In the genomic region with DNA sequence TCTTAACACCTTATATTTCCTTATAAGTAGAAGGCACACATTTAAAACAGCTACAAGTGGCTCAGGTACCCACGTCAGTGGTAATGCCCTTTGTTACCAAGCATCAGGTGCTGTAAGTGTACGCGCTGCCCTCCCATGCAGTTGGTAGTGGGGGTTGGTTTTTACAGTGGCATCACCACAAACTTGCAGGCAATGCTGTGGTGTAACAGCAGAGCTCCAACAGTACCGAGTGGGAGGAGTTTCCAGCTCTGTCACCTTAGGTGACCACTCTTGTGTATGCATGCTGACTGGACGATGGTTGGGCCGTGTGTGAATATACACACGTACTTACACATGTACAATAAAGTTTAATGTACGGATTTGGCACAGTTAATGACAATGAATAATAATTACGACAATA, we compare ENCODE assay signal across 27 mouse cellular contexts.
"Had no signal": no experiment of that assay in that cellular context is flagged by ENCODE, and none has a peak within 500 bp of the region (broad histone marks: within the 10 kb centered on the region; RNA-seq: fewer than 3 reads in every experiment).

No protein-coding gene starts in this region.

- H3K9me3 ChIP-seq: heart, embryonic 13.5 days; heart, embryonic 15.5 days; hindbrain, embryonic 10.5 days; hindbrain, embryonic 13.5 days; hindbrain, embryonic 15.5 days; kidney, embryonic 15.5 days; limb, embryonic 13.5 days; limb, embryonic 15.5 days; liver, embryonic 12.5 days had no signal

- H3K27me3 ChIP-seq: heart, embryonic 13.5 days; heart, embryonic 15.5 days; hindbrain, embryonic 13.5 days; hindbrain, embryonic 15.5 days; kidney, embryonic 15.5 days; limb, embryonic 13.5 days; limb, embryonic 15.5 days; liver, embryonic 12.5 days had no signal

- H3K4me3 ChIP-seq: heart, adult 2 months; heart, embryonic 13.5 days; heart, embryonic 15.5 days; hindbrain, embryonic 10.5 days; hindbrain, embryonic 13.5 days; hindbrain, embryonic 15.5 days; kidney, embryonic 15.5 days; limb, embryonic 13.5 days; limb, embryonic 15.5 days; liver, embryonic 12.5 days had no signal

- H3K27ac ChIP-seq: heart, adult 2 months; heart, embryonic 13.5 days; heart, embryonic 15.5 days; hindbrain, embryonic 10.5 days; hindbrain, embryonic 13.5 days; hindbrain, embryonic 15.5 days; hindbrain, postnatal 0 days; kidney, embryonic 15.5 days; kidney, postnatal 0 days; limb, embryonic 13.5 days; limb, embryonic 15.5 days; liver, embryonic 12.5 days; liver, embryonic 14.5 days had no signal

- H3K36me3 ChIP-seq: heart, embryonic 15.5 days; hindbrain, embryonic 15.5 days; kidney, embryonic 15.5 days; liver, embryonic 12.5 days had no signal

- H3K4me2 ChIP-seq: heart, embryonic 11.5 days; heart, embryonic 13.5 days; heart, embryonic 15.5 days; hindbrain, embryonic 13.5 days; hindbrain, embryonic 15.5 days; kidney, embryonic 15.5 days; limb, embryonic 13.5 days; limb, embryonic 15.5 days; liver, embryonic 12.5 days had no signal

- ATAC-seq: hindbrain, postnatal 0 days; intestine, embryonic 16.5 days; liver, embryonic 12.5 days had no signal

- H3K4me1 ChIP-seq: liver, embryonic 12.5 days had no signal

- DNase-seq: gastrocnemius, postnatal 14 days; gastrocnemius, postnatal 36 days; heart, adult 2 months; heart, postnatal 14 days; heart, postnatal 4 days; kidney, adult 11 months; kidney, adult 2 months; kidney, adult 9 months; kidney, postnatal 14 days; kidney, postnatal 36 days; layer of hippocampus, adult 9-11 months; layer of hippocampus, postnatal 36 days; left cerebral cortex, postnatal 4 days had no signal

- H3K9ac ChIP-seq: heart, embryonic 13.5 days; heart, embryonic 15.5 days; hindbrain, embryonic 13.5 days; hindbrain, embryonic 15.5 days; kidney, embryonic 15.5 days; limb, embryonic 13.5 days; limb, embryonic 15.5 days; liver, embryonic 12.5 days; liver, embryonic 14.5 days had no signal
